Mouse (Mus musculus): ENCODE results near the gene Gm20388.

DNA sequence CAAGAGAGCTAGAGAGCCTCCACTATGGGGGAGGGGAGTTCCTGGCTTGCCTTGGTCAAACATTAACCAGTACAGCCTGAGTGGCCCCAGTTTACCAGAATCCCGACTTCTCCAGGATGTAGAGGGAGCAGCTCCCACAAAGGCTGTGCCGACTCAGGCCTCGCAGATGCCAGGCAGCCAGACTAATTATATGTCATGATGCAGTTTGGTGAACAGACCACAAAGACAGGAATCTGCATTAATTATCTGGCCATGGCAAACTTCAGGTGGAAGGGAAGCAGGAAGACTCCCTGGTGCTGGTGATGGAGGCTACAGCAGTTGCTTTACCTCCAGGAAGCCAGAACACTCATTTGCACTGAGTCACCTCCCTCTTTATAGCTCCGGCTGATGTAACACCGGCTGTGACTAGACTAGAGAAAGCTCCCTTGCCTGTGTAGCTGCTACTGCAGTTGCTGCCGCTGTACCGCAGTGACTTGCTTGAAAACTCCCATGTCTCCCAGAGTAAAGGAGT is 1987.3 kb downstream of the Gm20388 start:
- TF ChIP-seq POLR2A (IDR thresholded peaks at IDR 0.05; ENCODE audit: insufficient read depth, low read depth, low read length) (no peak), CTCF (IDR thresholded peaks at IDR 0.05; ENCODE audit: insufficient read depth, low read depth, low read length) (no peak)

Measured in olfactory bulb, adult 2 months (tissue).